Mouse (Mus musculus): ENCODE data around the gene Tstd1. TPM values are rescaled to one million over a fixed set of nuclear protein-coding genes. Genes with fewer than 3 reads are reported as not detected.
A peak's percentile ranks its signal among the peaks of the same experiment; 100 is the strongest.

Tstd1 gene
- polyA plus RNA-seq, 2 experiments: 2.8 to 4.7 TPM

DNA sequence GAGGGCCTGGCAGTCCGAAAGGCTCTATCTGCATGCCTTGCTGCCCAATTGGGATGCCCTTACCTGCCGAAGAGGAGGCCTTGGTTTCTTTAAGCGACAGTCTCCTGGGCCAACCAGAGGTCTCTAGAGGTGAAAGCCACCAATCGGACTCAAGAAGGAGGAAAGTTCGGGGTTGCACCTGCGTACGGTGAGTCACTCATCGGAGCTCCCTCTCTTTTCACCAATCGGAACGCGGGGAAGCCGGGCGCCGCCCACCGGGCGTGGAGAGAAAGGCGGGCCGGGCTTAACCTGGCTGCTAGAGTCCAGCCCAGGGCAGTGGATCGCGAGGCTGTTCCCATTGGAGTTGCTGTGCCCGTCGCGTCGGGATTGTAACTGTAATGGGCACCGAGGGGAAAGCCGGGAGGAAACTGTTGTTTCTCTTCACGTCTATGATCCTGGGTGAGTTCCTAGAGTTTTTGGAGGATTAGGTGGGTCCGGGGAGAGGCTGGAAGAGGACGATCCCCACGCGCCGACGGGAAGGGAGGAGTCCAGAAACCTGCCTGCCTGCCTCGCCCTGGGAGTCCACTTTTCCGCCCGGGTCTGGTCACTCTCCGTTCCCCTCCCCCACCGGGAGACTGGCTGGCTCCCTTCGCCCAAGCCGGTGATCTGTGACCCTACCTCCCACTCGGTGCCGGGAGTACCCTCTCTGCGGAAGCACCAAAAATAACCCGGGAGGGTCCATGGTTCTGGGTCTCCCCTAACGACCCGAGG, 18.8 kb downstream of the Tstd1 start, which contains the start of gene F11r:
F11r (plus strand) TSS at position 272 of the 750 bp plus-strand sequence.
- WGBS: 1% methylated on average over 46 of the region's 46 CpGs
- Histone ChIP-seq H3K36me3 (ENCODE audit: control insufficient read depth, insufficient read depth, low read length) (no peaks in the 10 kb centered on the region), H3K27ac (replicated peaks; ENCODE audit: low read depth, low read length) (no peak within 1 kb of the TSS), H3K9ac (ENCODE audit: low read depth, low read length, severe bottlenecking) (peak within 1 kb of the TSS; percentile 45), H3K4me3 (replicated peaks; ENCODE audit: low read length) (peak within 1 kb of the TSS; percentile 46), H3K4me2 (replicated peaks; ENCODE audit: low read depth, low read length, severe bottlenecking) (peak within 1 kb of the TSS; percentile 65), H3K4me1 (ENCODE audit: control insufficient read depth, insufficient read depth, low read length) (peaks cover 12% of the 10 kb centered on the region; the same call in 1 of the 2 replicates), H3K9me3 (ENCODE audit: control insufficient read depth, low read length) (no peaks in the 10 kb centered on the region), H3K27me3 (ENCODE audit: control insufficient read depth, insufficient read depth, low read length) (peaks cover 20% of the 10 kb centered on the region; the same call in 1 of the 2 replicates)
- ATAC-seq (ENCODE audit: low FRiP score, low read depth) (peak; percentile 38; the same call in 1 of the 2 replicates), DNase-seq (ENCODE audit: low spot score) (peak; percentile 61)
- no peak for TF ChIP-seq POLR2A (IDR thresholded peaks at IDR 0.05; ENCODE audit: borderline replicate concordance, extremely low read depth, insufficient read depth, insufficient read length)

DNA sequence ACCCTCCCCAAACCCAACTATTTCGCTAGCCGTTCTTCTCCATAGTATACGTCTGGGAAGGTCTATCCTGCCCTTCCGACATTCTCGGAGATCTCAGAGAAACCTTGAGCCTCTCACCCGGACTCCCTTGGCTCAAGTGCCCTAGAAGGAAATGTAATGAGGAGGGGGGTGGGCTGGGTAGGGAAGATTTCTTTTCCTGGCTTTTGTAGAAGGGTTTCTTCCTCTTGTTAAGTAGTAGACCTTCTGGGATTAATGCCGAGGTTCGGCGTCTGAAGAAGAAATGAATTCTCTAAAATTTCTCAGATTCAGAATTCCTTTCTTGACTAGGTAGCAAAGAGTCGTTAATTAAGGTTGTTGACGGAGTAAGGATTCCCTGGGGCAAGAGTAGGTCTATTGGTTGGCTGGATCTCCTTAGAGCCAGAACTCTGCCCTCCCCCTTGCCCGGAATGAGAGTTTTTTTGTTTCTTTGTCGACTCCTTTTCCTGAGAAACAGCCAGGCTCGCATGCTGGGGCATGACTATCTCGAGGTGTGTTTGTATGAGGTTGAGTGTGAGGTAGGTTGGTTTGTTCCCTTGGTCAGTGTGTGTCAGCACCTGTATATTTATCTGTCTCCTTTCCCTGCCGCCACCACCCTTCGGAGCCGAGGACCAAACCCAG, 19.5 kb downstream of the Tstd1 start:
- H3K27me3 ChIP-seq (ENCODE audit: control insufficient read depth, insufficient read depth, low read length): peaks cover 20% of the 10 kb centered on the region; the same call in 1 of the 2 replicates
- H3K4me3 ChIP-seq (replicated peaks; ENCODE audit: low read length): peak overlapping the region; percentile 46
- DNase-seq (ENCODE audit: low spot score) (peak; percentile 38), ATAC-seq (ENCODE audit: low FRiP score, low read depth) (no peak)
- no peak for TF ChIP-seq POLR2A (IDR thresholded peaks at IDR 0.05; ENCODE audit: borderline replicate concordance, extremely low read depth, insufficient read depth, insufficient read length)
- H3K4me2 ChIP-seq (replicated peaks; ENCODE audit: low read depth, low read length, severe bottlenecking): peak overlapping the region; percentile 65
- H3K27ac ChIP-seq (replicated peaks; ENCODE audit: low read depth, low read length): no peak overlapping the region
- peak overlapping the region; percentile 45 for H3K9ac ChIP-seq (ENCODE audit: low read depth, low read length, severe bottlenecking)
- H3K4me1 ChIP-seq (ENCODE audit: control insufficient read depth, insufficient read depth, low read length): peaks cover 12% of the 10 kb centered on the region; the same call in 1 of the 2 replicates
- 4% methylated on average over 18 of the region's 18 CpGs for WGBS
- no peaks in the 10 kb centered on the region for H3K9me3 ChIP-seq (ENCODE audit: control insufficient read depth, low read length)
- no peaks in the 10 kb centered on the region for H3K36me3 ChIP-seq (ENCODE audit: control insufficient read depth, insufficient read depth, low read length)

DNA sequence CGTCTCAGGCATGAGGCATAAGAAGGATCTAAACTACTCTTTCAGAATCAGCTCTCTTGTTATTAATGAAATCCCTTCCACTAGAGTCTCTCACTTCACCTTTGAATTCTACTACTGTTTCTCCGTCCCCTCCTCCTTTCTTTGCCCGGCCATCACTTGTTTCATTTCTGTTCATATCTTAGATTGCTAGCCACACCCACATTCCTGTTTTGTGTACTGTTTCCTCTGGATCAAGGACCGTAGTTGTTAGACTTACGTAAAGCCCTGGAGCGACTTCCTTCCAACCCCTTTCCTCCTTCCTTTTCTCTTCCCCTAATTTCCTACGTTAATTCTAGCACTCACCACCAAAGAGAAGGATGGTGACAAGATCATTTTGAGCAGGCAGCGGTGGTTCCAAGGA, 20.4 kb downstream of the Tstd1 start:
- no peak for TF ChIP-seq POLR2A (IDR thresholded peaks at IDR 0.05; ENCODE audit: borderline replicate concordance, extremely low read depth, insufficient read depth, insufficient read length)
- WGBS: 31% methylated on average over 8 of the region's 8 CpGs
- peaks cover 6% of the 10 kb centered on the region; the same call in 1 of the 2 replicates for H3K9me3 ChIP-seq (ENCODE audit: control insufficient read depth, low read length)
- H3K4me1 ChIP-seq (ENCODE audit: control insufficient read depth, insufficient read depth, low read length): peaks cover 12% of the 10 kb centered on the region; the same call in 1 of the 2 replicates
- H3K9ac ChIP-seq (ENCODE audit: low read depth, low read length, severe bottlenecking): no peak overlapping the region
- no peak for DNase-seq (ENCODE audit: low spot score)
- ATAC-seq (ENCODE audit: low FRiP score, low read depth): no peak
- peaks cover 20% of the 10 kb centered on the region; the same call in 1 of the 2 replicates for H3K27me3 ChIP-seq (ENCODE audit: control insufficient read depth, insufficient read depth, low read length)
- peak overlapping the region; percentile 65 for H3K4me2 ChIP-seq (replicated peaks; ENCODE audit: low read depth, low read length, severe bottlenecking)
- no peaks in the 10 kb centered on the region for H3K36me3 ChIP-seq (ENCODE audit: control insufficient read depth, insufficient read depth, low read length)
- H3K27ac ChIP-seq (replicated peaks; ENCODE audit: low read depth, low read length): no peak overlapping the region
- peak overlapping the region; percentile 46 for H3K4me3 ChIP-seq (replicated peaks; ENCODE audit: low read length)

DNA sequence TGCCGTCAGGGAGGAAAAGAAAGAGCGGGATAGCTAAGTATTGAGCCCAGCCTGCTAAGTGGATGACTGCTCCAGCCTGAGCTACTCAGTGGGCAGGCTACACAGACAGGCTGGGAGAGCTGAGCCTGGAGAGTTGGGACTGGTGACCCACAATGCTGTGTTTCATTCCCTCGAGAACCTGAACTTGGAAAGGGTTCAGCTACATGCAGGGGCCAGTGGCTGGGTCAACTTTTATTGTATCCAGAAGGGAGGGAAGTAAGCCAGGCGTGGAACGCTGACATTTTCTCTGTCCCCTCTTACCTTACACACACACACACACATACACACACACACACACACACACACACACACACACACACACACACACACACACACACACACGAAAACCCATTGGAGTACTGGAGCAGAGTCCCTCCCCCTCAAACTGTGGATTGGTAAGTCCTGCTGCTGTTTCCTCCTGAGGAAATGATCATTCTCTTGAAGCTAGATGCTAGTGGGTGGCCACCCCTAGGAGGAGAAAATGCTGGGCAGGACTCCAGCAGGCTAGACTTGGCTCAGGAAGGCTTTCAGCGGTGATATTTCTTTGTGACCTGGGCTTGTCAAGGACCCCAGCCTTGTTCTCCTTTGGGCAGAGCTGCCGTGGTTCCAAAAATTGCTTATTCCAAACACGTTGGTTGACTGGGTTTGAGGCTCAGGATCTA, 21.5 kb downstream of the Tstd1 start:
- H3K27ac ChIP-seq (replicated peaks; ENCODE audit: low read depth, low read length): no peak overlapping the region
- no peak for ATAC-seq (ENCODE audit: low FRiP score, low read depth)
- WGBS: 31% methylated on average over 9 of the region's 9 CpGs

More for the DNA sequence above, 21.5 kb downstream of the Tstd1 start:
- Histone ChIP-seq H3K9ac (ENCODE audit: low read depth, low read length, severe bottlenecking) (no peak overlapping the region), H3K4me1 (ENCODE audit: control insufficient read depth, insufficient read depth, low read length) (peaks cover 12% of the 10 kb centered on the region; the same call in 1 of the 2 replicates), H3K4me2 (replicated peaks; ENCODE audit: low read depth, low read length, severe bottlenecking) (peak overlapping the region; percentile 65), H3K4me3 (replicated peaks; ENCODE audit: low read length) (peak overlapping the region; percentile 46; the same call in 1 of the 2 replicates), H3K9me3 (ENCODE audit: control insufficient read depth, low read length) (peaks cover 6% of the 10 kb centered on the region; the same call in 1 of the 2 replicates), H3K36me3 (ENCODE audit: control insufficient read depth, insufficient read depth, low read length) (no peaks in the 10 kb centered on the region), H3K27me3 (ENCODE audit: control insufficient read depth, insufficient read depth, low read length) (peaks cover 20% of the 10 kb centered on the region; the same call in 1 of the 2 replicates)
- peak; percentile 60 for DNase-seq (ENCODE audit: low spot score)
- TF ChIP-seq POLR2A (IDR thresholded peaks at IDR 0.05; ENCODE audit: borderline replicate concordance, extremely low read depth, insufficient read depth, insufficient read length): no peak
